Mouse (Mus musculus): ENCODE data around the gene Mpped2. TPM values are rescaled to one million over a fixed set of nuclear protein-coding genes. Genes with fewer than 3 reads are reported as not detected.

Mpped2 gene
- total RNA-seq (2015) = 0.25 and 1.3 TPM in 2 replicates
- total RNA-seq (2017) = 0.30 TPM in 1 of 2 replicates, not detected in the other

DNA sequence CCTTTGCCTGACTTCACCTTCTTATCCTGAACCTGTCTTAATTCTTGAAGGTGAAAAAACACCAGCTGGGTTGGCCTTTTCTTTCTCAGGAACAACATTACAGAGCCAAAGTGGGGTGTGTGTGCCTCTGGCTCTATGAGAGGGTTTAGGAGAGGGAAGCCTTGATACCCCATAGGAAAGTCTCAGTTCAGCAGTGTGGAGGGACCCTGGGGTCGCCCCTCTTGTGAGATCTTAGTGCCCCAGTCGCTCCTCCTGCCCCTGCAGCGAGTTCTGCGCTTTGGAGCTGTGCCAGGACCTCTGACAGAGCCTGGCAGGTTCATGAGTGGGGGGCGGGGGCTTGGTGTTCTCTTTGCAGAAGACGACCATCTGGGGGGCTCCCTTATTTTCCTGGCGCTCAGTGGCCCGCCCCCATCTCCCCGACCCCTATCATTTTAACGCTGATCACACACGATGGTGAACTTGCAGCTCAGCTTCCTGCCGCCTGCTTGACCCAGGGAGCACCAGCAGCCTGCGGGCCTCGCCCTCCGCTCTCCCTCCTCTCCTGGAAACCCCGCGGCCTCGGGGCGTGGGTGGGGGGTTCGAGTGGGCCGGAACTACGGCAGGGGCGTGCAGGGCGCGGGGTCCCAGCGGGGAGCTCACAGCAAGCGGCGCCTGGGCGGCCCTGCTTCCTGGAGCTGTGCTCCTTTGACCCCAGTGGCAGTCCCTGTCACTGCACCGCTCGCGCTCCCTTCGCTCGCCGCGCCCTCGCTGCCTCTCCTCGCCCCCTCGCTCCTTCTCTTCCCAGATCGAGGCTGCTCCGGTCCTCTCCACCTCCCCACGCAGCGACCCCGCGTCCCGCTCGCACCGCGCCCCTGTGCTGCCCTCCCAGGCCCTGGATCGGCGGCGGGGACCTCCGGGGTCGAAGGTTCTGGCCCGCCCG, at the start of gene Mpped2:
Mpped2 (plus strand) TSS at position 487 of the 919 bp plus-strand sequence.
- peak; percentile 83 for ATAC-seq (replicated peaks; ENCODE audit: poor library complexity)

DNA sequence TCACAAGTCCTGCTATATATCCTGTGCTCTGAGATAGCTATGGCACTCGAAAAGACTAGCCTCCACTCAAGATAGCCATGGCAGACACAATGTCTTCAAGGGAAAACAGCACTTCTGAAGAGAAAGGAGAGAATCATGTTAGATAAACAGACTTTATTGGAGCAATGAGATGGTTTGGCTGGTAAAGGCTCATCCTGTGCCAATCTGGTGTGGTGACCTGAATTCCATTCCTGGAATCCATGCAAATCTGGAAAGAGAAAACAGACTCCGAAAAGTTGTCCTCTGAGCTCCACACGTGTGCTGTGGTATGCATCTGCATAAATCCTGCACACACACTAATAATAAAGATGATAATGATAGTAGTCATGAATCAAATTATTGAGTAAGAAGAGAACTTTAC, 48.3 kb upstream of the Mpped2 start:
- no peak for ATAC-seq (replicated peaks; ENCODE audit: poor library complexity)

GRCm38 (mm10) chr2:106649686-106650570, 43.1 kb upstream of the Mpped2 start:
- ATAC-seq (replicated peaks; ENCODE audit: poor library complexity) = peak; percentile 99

DNA sequence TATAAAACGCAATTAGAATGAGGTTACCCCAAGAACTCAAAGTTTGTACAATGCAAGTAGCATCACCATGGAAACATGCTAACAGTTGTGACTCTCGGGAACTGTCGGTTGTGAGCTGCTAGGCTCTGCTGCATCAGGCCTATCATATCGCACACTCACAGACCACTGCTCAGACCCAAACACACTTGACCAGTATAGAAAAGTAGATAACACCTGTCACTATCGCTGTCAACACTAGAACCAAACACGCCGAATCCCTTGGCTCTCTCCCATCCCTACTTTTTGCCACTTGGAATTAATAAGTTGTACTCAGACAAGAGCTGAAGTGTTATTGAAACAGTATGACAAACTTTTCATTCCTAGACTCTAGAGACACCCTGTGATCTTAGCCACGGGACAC, 40.9 kb upstream of the Mpped2 start:
- no peak for ATAC-seq (replicated peaks; ENCODE audit: poor library complexity)

GRCm38 (mm10) chr2:106652741-106653140, 40.3 kb upstream of the Mpped2 start:
- no peak for ATAC-seq (replicated peaks; ENCODE audit: poor library complexity)

DNA sequence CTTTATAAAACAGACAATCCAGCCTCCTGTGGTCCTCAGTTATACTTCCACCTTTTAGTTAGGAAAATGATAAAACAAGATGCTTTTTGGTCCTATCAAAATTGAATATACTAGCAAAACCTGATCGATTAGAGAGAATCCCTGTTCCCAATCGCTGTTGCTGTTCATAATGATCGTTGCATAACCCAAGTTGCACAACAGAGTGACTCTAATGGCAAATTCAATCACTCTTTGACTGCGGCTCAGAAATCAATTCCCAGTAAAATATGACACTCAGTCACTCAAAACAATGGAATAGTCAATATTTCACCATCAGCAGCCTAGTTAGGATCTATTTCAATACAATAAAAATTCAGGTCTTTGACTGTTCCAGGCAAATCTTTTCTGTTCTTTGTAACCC, 39.8 kb upstream of the Mpped2 start:
- no peak for ATAC-seq (replicated peaks; ENCODE audit: poor library complexity)

- ATAC-seq (replicated peaks; ENCODE audit: poor library complexity) = no peak
Measured at GRCm38 (mm10) chr2:106655271-106655670, 37.8 kb upstream of the Mpped2 start.

GRCm38 (mm10) chr2:106665271-106665670, 27.8 kb upstream of the Mpped2 start:
- no peak for ATAC-seq (replicated peaks; ENCODE audit: poor library complexity)

- ATAC-seq (replicated peaks; ENCODE audit: poor library complexity) = no peak
Measured at GRCm38 (mm10) chr2:106674319-106674718, 18.8 kb upstream of the Mpped2 start.

- ATAC-seq (replicated peaks; ENCODE audit: poor library complexity) = no peak
Measured at GRCm38 (mm10) chr2:106677449-106677848, 15.6 kb upstream of the Mpped2 start.

DNA sequence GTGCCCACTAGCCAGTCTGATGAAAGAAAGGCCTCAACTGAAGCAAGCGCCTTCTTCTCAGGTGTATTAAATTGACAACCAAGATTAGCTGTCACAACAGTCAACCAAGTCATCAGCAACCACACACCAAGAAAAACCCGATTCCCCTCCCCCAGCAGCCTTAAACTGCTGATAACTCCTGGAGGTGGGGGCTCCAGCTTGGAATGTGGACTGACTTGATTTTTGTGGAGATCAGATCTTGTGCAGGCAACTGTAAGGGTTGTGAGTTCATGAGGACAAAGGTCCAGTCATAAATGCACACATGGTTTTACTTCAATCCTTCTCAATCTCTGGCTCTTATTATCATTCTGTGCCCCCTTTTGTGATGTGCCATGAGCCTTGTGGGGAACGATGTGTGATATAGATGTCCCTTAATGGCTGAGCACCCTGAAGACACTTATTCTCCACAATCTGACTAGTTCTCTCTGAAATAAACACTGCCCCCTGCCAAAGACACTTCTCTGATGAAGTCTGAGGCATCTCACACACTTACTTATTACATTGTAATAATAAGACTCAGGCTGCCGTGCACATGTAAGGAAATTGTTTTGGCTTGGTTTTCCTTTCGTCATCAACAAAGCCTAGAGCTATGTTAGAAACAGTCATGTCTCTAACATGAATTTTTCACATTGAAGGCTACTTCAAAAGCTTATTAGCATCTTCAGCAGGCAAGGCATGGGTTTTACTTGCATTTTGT, 13.2 kb upstream of the Mpped2 start:
- no peak for ATAC-seq (replicated peaks; ENCODE audit: poor library complexity)

DNA sequence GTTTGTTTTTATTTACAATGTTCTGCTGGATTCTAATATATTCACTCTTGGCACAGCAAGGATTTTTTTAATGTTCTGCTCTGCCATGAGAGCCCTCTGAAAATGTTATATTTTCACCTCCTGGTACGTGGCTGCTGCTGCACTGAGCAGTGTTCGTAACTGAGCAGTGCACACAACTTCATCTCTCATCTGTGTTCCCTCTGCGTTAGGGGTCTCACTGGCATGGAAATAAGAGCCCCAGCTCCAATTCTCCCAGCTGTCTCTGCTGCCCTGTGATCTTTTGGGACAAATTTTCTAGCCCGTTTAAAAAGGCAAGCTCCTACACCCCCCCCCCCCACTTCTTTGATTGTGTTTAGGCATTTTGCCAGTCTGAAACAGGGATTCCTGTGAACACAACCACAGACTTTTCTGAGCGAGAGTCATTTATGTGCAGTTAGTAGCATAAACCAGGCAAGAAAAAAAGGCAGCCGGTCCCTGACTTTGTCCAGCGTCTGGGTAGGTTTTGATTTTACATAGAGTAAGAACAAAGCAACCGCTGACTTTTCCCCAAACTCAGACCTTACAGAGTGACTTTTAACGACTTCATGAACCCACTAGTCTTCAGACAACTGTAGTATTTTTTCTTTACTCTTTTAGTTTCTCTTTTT, 9.8 kb upstream of the Mpped2 start:
- ATAC-seq (replicated peaks; ENCODE audit: poor library complexity) = no peak

DNA sequence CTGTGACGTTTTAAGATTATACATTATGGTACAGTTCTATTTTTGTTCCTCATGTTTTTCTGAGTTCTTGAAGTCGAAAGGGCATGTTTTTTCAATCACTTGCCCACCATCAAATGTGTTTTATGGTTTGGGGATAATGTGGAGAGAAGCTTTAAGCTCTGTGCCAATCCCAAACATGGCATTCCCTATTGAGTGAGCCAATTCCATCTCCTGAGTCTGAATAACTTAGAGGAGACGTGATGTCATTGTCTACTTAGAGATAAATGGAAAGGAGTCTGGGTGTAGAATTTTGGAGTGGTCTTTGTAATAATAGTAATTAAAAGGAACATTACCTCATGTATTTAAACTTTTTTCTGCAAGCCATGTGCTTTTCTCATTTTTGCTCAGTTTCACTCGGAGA, 9.2 kb upstream of the Mpped2 start:
- no peak for ATAC-seq (replicated peaks; ENCODE audit: poor library complexity)

GRCm38 (mm10) chr2:106691753-106692363, 1.2 kb upstream of the Mpped2 start:
- ATAC-seq (replicated peaks; ENCODE audit: poor library complexity) = no peak

DNA sequence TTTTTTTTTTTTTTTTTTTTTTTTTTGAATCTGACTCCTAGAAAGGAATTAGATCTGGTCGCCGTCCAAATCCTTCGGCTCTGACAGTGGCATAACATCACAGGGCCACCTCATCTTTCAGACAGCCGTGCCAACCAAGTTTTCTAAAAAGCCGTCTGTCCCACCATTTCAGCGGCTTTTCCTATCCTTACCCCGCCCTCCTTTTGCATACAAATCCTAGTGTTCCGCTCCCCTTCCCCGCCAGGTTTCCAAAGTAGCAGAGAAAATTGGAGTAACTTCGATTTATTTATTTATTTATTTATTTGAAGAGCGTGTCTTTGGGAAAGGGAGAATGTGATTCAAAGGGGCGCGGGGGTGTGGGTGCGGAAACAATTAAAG, 675 bp upstream of the Mpped2 start:
- ATAC-seq (replicated peaks; ENCODE audit: poor library complexity) = no peak

GRCm38 (mm10) chr2:106693702-106694566, 865 bp downstream of the Mpped2 start:
- peak; percentile 38 for ATAC-seq (replicated peaks; ENCODE audit: poor library complexity)

DNA sequence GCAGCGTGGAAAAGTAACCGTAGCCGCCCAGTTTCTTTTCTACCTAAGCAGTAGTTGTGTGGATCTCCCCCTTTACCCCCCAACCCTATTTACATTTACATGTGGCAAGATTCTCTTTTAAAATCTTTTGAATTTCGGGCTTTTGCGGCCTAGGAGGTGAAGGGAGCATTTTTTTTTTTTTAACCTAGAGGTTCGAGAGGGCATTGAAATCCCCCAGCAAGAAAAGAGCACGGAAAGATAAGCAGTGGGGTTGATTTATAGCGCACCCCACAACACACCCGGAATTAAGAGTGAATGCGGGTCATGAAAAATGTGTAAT, 1.5 kb downstream of the Mpped2 start:
- ATAC-seq (replicated peaks; ENCODE audit: poor library complexity) = no peak

DNA sequence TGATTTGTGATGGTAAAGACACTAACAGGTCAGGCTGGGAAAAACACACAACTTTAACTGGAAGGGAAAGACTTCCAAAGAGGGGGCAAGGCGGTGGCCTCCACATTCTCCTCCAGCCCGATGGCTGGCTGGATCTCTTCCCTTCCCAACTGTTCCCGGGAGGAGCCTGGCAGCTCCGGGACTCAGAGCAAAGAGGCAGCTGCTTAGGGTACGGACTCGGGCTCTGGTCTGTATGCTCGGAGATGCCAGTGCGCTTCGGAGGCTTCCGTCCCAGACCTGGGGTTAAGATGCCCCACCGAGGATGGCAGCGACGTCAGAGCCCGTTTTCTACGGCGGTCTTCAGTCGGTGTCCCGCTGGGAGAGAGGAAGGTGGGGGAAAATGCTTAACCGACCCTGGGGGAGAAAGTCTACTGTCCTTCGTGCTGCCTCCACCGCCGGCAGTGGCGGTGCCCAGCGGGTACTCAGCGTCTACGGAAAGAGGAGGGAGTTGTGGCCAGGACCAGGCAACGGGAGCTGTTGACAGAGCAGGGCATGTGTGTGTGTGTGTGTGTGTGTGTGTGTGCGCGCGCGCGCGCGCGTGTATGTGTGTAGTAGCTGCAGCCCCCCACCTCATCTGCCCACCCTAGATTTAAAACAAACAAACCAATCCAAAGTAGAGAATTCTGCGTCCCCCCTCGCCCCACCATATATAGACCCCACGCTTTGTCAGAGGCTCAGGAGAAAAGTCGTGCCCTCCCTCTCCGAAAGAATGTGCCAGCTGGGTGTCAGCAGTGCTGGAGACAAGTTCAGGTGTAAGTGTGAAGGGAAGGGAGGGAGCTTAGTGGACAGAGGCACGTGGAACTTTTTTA, 2.0 kb downstream of the Mpped2 start:
- peak; percentile 27; the same call in 1 of the 2 replicates for ATAC-seq (replicated peaks; ENCODE audit: poor library complexity)

DNA sequence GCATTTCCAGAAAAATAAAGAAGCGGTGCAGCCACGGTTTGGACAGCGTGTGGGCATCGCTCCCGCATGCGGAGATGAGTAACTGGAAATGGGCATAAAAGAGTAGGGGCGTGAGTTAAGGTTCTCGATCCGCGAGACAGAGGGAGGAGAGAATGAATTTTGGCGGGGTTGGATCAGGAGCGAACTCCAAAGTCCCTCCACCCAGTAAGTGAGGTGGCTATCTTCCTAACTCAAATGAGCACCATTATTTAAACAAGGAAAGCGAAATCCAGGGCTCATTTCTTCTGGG, 2.6 kb downstream of the Mpped2 start:
- no peak for ATAC-seq (replicated peaks; ENCODE audit: poor library complexity)
